In genomic region chr1:76001124-76001523, GRCm38 (mm10) we compare ENCODE assay signal across 12 mouse cellular contexts.
DNase-seq lines count a peak whose midpoint lies in the region; ATAC-seq and TF ChIP-seq lines count a peak whose summit lies in the region.
"Had no signal": no experiment of that assay in that cellular context is flagged by ENCODE, and none has a peak within 500 bp of the region (broad histone marks: within the 10 kb centered on the region; RNA-seq: fewer than 3 reads in every experiment).

No protein-coding gene starts in this region.

- ATAC-seq in hindbrain, postnatal 0 days: no peak
- ATAC-seq in hindbrain, embryonic 14.5 days (ENCODE audit: low FRiP score): no peak

- H3K4me3 ChIP-seq in hindbrain, postnatal 0 days (ENCODE audit: low read length): no peak overlapping the region
- no peak overlapping the region for H3K4me3 ChIP-seq in hindbrain, embryonic 14.5 days (replicated peaks; ENCODE audit: low read length)

- no peaks in the 10 kb centered on the region for H3K36me3 ChIP-seq in hindbrain, postnatal 0 days (ENCODE audit: insufficient read depth, low read length)
- no peaks in the 10 kb centered on the region for H3K36me3 ChIP-seq in hindbrain, embryonic 14.5 days (replicated peaks; ENCODE audit: control insufficient read depth, insufficient read depth)

- peak; percentile 77 for DNase-seq in hindbrain, postnatal 0 days (ENCODE audit: low spot score)
- no peak for DNase-seq in hindbrain, embryonic 14.5 days (ENCODE audit: low spot score)
- peak; percentile 14 for DNase-seq in brain, embryonic 18.5 days (ENCODE audit: low read depth, low spot score)
- peak; percentile 4 to 25 for DNase-seq in layer of hippocampus, adult 18-20 months (ENCODE audit: low spot score in 2 of 2)
- peak; percentile 13 for DNase-seq in retina, postnatal 7 days (ENCODE audit: low read depth, low spot score)
- no peak for DNase-seq in kidney, adult 18-20 months
- DNase-seq in neural tube, embryonic 10.5 days (ENCODE audit: extremely low spot score, low spot score): no peak
- DNase-seq in spleen, postnatal 14 days (ENCODE audit: low spot score in 2 of 2): no peak
- DNase-seq: embryo, embryonic 11 days; kidney, postnatal 36 days; thymus, postnatal 14 days had no signal

- H3K4me1 ChIP-seq in hindbrain, postnatal 0 days (ENCODE audit: insufficient read depth, low read length): no peaks in the 10 kb centered on the region
- 0 out of 2 replicates have a peak, but pooled peaks cover 4% of the 10 kb centered on the region for H3K4me1 ChIP-seq in hindbrain, embryonic 14.5 days (replicated peaks; ENCODE audit: control insufficient read depth, insufficient read depth, low read length)

- H3K4me2 ChIP-seq in hindbrain, postnatal 0 days (ENCODE audit: low read depth, low read length): no peak overlapping the region
- no peak overlapping the region for H3K4me2 ChIP-seq in hindbrain, embryonic 14.5 days (replicated peaks)

- no peak for TF ChIP-seq CTCF in hindbrain, postnatal 0 days (IDR thresholded peaks at IDR 0.05; ENCODE audit: low read depth)

- H3K27me3 ChIP-seq in hindbrain, postnatal 0 days (ENCODE audit: insufficient read depth, low read length): no peaks in the 10 kb centered on the region
- no peaks in the 10 kb centered on the region for H3K27me3 ChIP-seq in hindbrain, embryonic 14.5 days (ENCODE audit: control insufficient read depth, insufficient read depth, low read length)

- no peak overlapping the region for H3K9ac ChIP-seq in hindbrain, postnatal 0 days (replicated peaks; ENCODE audit: low read length)
- no peak overlapping the region for H3K9ac ChIP-seq in hindbrain, embryonic 14.5 days
- H3K9ac ChIP-seq: liver, embryonic 14.5 days had no signal

- WGBS in hindbrain, postnatal 0 days: 55% methylated on average over 9 of the region's 9 CpGs
- WGBS in hindbrain, embryonic 14.5 days: 73% methylated on average over 9 of the region's 9 CpGs

- no peak overlapping the region for H3K27ac ChIP-seq in hindbrain, postnatal 0 days
- no peak overlapping the region; the same call in 1 of the 2 replicates for H3K27ac ChIP-seq in hindbrain, embryonic 14.5 days
- H3K27ac ChIP-seq: liver, embryonic 14.5 days had no signal

- no peaks in the 10 kb centered on the region for H3K9me3 ChIP-seq in hindbrain, postnatal 0 days (ENCODE audit: low read length)
- no peaks in the 10 kb centered on the region for H3K9me3 ChIP-seq in hindbrain, embryonic 14.5 days (ENCODE audit: control insufficient read depth, low read length)

Comparison
In these comparisons a context has a peak if more than half of its experiments do, and no peak if none do; other contexts are left out.
1. DNase-seq: peak in hindbrain, postnatal 0 days (single experiment), brain, embryonic 18.5 days (single experiment), layer of hippocampus, adult 18-20 months (2 of 2) and retina, postnatal 7 days (single experiment); none in hindbrain, embryonic 14.5 days (single experiment), kidney, adult 18-20 months (single experiment), neural tube, embryonic 10.5 days (single experiment) and spleen, postnatal 14 days (0 of 2).